Mouse (Mus musculus) heart, embryonic 11.5 days (tissue): ENCODE measurements around the gene U2af2. TPM values are rescaled to one million over a fixed set of nuclear protein-coding genes. Genes with fewer than 3 reads are reported as not detected.
A peak's percentile ranks its signal among the peaks of the same experiment; 100 is the strongest.

Experiments
- ATAC-seq: fragments of 200-750 bp; cut with Nextera tagmentation; replicated peaks from 2 replicates; pipeline ENCODE4 v1.8.0; 2017; ENCODE audit warnings: moderate library complexity; ENCODE audit not compliant: insufficient number of reproducible peaks, low FRiP score, low TSS enrichment
- H3K27ac ChIP-seq: fragments of 300-500 bp; sonication (generic); 2 replicates; pipeline ENCODE4 v1.5.1; 2014; ENCODE audit warnings: mild to moderate bottlenecking, low read depth, low read length
- H3K27me3 ChIP-seq: fragments of 300-500 bp; sonication (generic); 2 replicates; pipeline ENCODE4 v1.6.1; 2014; ENCODE audit warnings: mild to moderate bottlenecking, low read length, mixed read lengths; ENCODE audit not compliant: control insufficient read depth, insufficient read depth
- H3K36me3 ChIP-seq: fragments of 300-500 bp; sonication (generic); 2 replicates; pipeline ENCODE4 v1.6.1; 2014; ENCODE audit warnings: mild to moderate bottlenecking, low read length, moderate library complexity, mixed read lengths; ENCODE audit not compliant: control insufficient read depth, insufficient read depth
- H3K4me1 ChIP-seq: fragments of 300-500 bp; sonication (generic); 2 replicates; pipeline ENCODE4 v1.6.1; 2014; ENCODE audit warnings: low read length; ENCODE audit not compliant: control insufficient read depth, insufficient read depth
- H3K4me2 ChIP-seq: fragments of 300-500 bp; sonication (generic); 2 replicates; pipeline ENCODE4 v1.6.1; 2014; ENCODE audit warnings: mild to moderate bottlenecking, moderate library complexity
- H3K4me3 ChIP-seq: fragments of 300-500 bp; sonication (generic); 2 replicates; pipeline ENCODE4 v1.5.1; 2014; ENCODE audit warnings: low read depth, low read length
- H3K9ac ChIP-seq: fragments of 300-500 bp; sonication (generic); 2 replicates; pipeline ENCODE4 v1.6.1; 2014; ENCODE audit warnings: mild to moderate bottlenecking, low read depth, low read length, moderate library complexity
- H3K9me3 ChIP-seq: fragments of 300-500 bp; sonication (generic); replicated peaks from 2 replicates; pipeline ENCODE4 v1.6.1; 2016; ENCODE audit warnings: low read length; ENCODE audit not compliant: control insufficient read depth
- WGBS: fragments of 180-500 bp; shearing (Covaris S2); extraction: QIAGEN DNeasy Blood & Tissue Kit; methylation state at CpG from one replicate; pipeline ENCODE4 v1.1.7; 2014; ENCODE audit not compliant: insufficient replicate concordance; 5-methylcytosine and 5-hydroxymethylcytosine counted together
- polyA plus RNA-seq: library from polyadenylated mRNA; unstranded; fragments of >200 nt; fragmentation: Nextera tagmentation; extraction: Ambion mirVana; gene quantifications from 2 replicates; pipeline ENCODE4 v1.2.1, GENCODE M21; 2014

Gene U2af2
- polyA plus RNA-seq, 1 experiment from 2014 or later = 85.5 TPM

- H3K9me3 ChIP-seq = no peaks in the 10 kb centered on the region
- H3K27ac ChIP-seq = no peak overlapping the region
- H3K4me3 ChIP-seq = no peak overlapping the region
- 52% methylated on average over 2 of the region's 2 CpGs for WGBS
- H3K9ac ChIP-seq = no peak overlapping the region
- ATAC-seq = no peak
- no peaks in the 10 kb centered on the region for H3K4me1 ChIP-seq
- no peaks in the 10 kb centered on the region; the same call in 1 of the 2 replicates for H3K36me3 ChIP-seq
- H3K4me2 ChIP-seq = no peak overlapping the region
- no peaks in the 10 kb centered on the region for H3K27me3 ChIP-seq
These were observed 17.0 kb upstream of the U2af2 start for GRCm38 (mm10) chr7:5044981-5045380.

- Histone ChIP-seq H3K4me3 (no peak overlapping the region), H3K4me2 (no peak overlapping the region), H3K9ac (no peak overlapping the region), H3K36me3 (no peaks in the 10 kb centered on the region; the same call in 1 of the 2 replicates), H3K27ac (no peak overlapping the region), H3K27me3 (no peaks in the 10 kb centered on the region), H3K9me3 (no peaks in the 10 kb centered on the region), H3K4me1 (no peaks in the 10 kb centered on the region)
- ATAC-seq = no peak
- 73% methylated on average over 2 of the region's 2 CpGs for WGBS
These were observed 15.8 kb upstream of the U2af2 start for GRCm38 (mm10) chr7:5046112-5046511.

GRCm38 (mm10) chr7:5047313-5047712 is 14.6 kb upstream of the U2af2 start:
- Histone ChIP-seq H3K36me3 (no peaks in the 10 kb centered on the region), H3K4me1 (peaks cover under 1% of the 10 kb centered on the region), H3K4me3 (no peak overlapping the region), H3K9ac (no peak overlapping the region), H3K4me2 (no peak overlapping the region), H3K27ac (no peak overlapping the region), H3K27me3 (peaks cover 5% of the 10 kb centered on the region), H3K9me3 (no peaks in the 10 kb centered on the region)
- 24% methylated on average over 2 of the region's 2 CpGs for WGBS
- ATAC-seq = no peak

GRCm38 (mm10) chr7:5051193-5052192 is 10.4 kb upstream of the U2af2 start, which contains the start of gene Zfp580:
Zfp580 (plus strand) TSS chr7:5051538.
- peak; percentile 66 for ATAC-seq
- Histone ChIP-seq H3K4me1 (peaks cover 16% of the 10 kb centered on the region), H3K9me3 (no peaks in the 10 kb centered on the region), H3K36me3 (no peaks in the 10 kb centered on the region), H3K4me2 (peak within 1 kb of the TSS; percentile 79), H3K4me3 (peak within 1 kb of the TSS; percentile 80), H3K27ac (no peak within 1 kb of the TSS; the same call in 1 of the 2 replicates), H3K27me3 (peaks cover 46% of the 10 kb centered on the region), H3K9ac (peak within 1 kb of the TSS; percentile 86)
- under 1% methylated on average over 65 of the region's 65 CpGs for WGBS

- no peak for ATAC-seq
- 7% methylated on average over 12 of the region's 12 CpGs for WGBS
- H3K4me3 ChIP-seq = peak overlapping the region; percentile 80
- peaks cover 22% of the 10 kb centered on the region for H3K4me1 ChIP-seq
- peak overlapping the region; percentile 53; the same call in 1 of the 2 replicates for H3K9ac ChIP-seq
- no peaks in the 10 kb centered on the region for H3K9me3 ChIP-seq
- H3K4me2 ChIP-seq = peak overlapping the region; percentile 79
- no peak overlapping the region for H3K27ac ChIP-seq
- no peaks in the 10 kb centered on the region for H3K36me3 ChIP-seq
- H3K27me3 ChIP-seq = peaks cover 56% of the 10 kb centered on the region
These were observed 9.5 kb upstream of the U2af2 start for GRCm38 (mm10) chr7:5052438-5052837.

- H3K9ac ChIP-seq = peak overlapping the region; percentile 53; the same call in 1 of the 2 replicates
- peaks cover 61% of the 10 kb centered on the region for H3K27me3 ChIP-seq
- no peaks in the 10 kb centered on the region for H3K9me3 ChIP-seq
- peak overlapping the region; percentile 79 for H3K4me2 ChIP-seq
- H3K36me3 ChIP-seq = no peaks in the 10 kb centered on the region
- H3K4me1 ChIP-seq = peaks cover 22% of the 10 kb centered on the region
- H3K27ac ChIP-seq = no peak overlapping the region
- peak overlapping the region; percentile 80 for H3K4me3 ChIP-seq
- ATAC-seq = no peak
- WGBS = 5% methylated on average over 45 of the region's 45 CpGs
These were observed 9.0 kb upstream of the U2af2 start for GRCm38 (mm10) chr7:5052931-5053343.

GRCm38 (mm10) chr7:5053456-5054179 is 8.3 kb upstream of the U2af2 start:
- WGBS = 9% methylated on average over 32 of the region's 32 CpGs
- H3K9ac ChIP-seq = no peak overlapping the region

GRCm38 (mm10) chr7:5056651-5057263 is 5.2 kb upstream of the U2af2 start:
- peaks cover 28% of the 10 kb centered on the region for H3K4me1 ChIP-seq
- 3% methylated on average over 50 of the region's 55 CpGs for WGBS
- peak overlapping the region; percentile 66 for H3K9ac ChIP-seq

More at GRCm38 (mm10) chr7:5053456-5054179, 8.3 kb upstream of the U2af2 start:
- no peak for ATAC-seq
- H3K4me1 ChIP-seq = peaks cover 22% of the 10 kb centered on the region
- H3K4me2 ChIP-seq = peak overlapping the region; percentile 79
- peak overlapping the region; percentile 80 for H3K4me3 ChIP-seq
- H3K36me3 ChIP-seq = no peaks in the 10 kb centered on the region
- H3K27ac ChIP-seq = no peak overlapping the region
- peaks cover 68% of the 10 kb centered on the region for H3K27me3 ChIP-seq
- H3K9me3 ChIP-seq = no peaks in the 10 kb centered on the region

More at GRCm38 (mm10) chr7:5056651-5057263, 5.2 kb upstream of the U2af2 start:
- H3K9me3 ChIP-seq = no peaks in the 10 kb centered on the region
- H3K4me3 ChIP-seq = peak overlapping the region; percentile 45
- H3K27me3 ChIP-seq = peaks cover 69% of the 10 kb centered on the region
- no peaks in the 10 kb centered on the region for H3K36me3 ChIP-seq
- H3K4me2 ChIP-seq = peak overlapping the region; percentile 63
- no peak for ATAC-seq
- H3K27ac ChIP-seq = no peak overlapping the region
